Mouse (Mus musculus) lung, embryonic 15.5 days (tissue): Measurements from ENCODE around the gene Dpp6. TPM values are rescaled to one million over a fixed set of nuclear protein-coding genes. Genes with fewer than 3 reads are reported as not detected.

Experiments used
- ATAC-seq: fragments of 200-750 bp; cut with Nextera tagmentation; 2 replicates; pipeline ENCODE4 v1.8.0; 2017; ENCODE audit warnings: moderate number of reproducible peaks, borderline replicate concordance; ENCODE audit not compliant: low FRiP score, low TSS enrichment; ENCODE audit errors: extremely low read depth
- H3K27ac ChIP-seq: fragments of 300-500 bp; sonication (generic); 2 replicates; pipeline ENCODE4 v1.5.1; 2015; ENCODE audit warnings: moderate library complexity, mild to moderate bottlenecking, inconsistent platforms
- H3K27me3 ChIP-seq: fragments of 300-500 bp; sonication (generic); 2 replicates; pipeline ENCODE4 v1.6.1; 2015; ENCODE audit warnings: inconsistent platforms
- H3K36me3 ChIP-seq: fragments of 300-500 bp; sonication (generic); 2 replicates; pipeline ENCODE4 v1.6.1; 2015; ENCODE audit warnings: inconsistent platforms
- H3K4me1 ChIP-seq: fragments of 300-500 bp; sonication (generic); 2 replicates; pipeline ENCODE4 v1.6.1; 2015; ENCODE audit warnings: inconsistent platforms
- H3K4me2 ChIP-seq: fragments of 300-500 bp; sonication (generic); 2 replicates; pipeline ENCODE4 v1.6.1; 2015; ENCODE audit warnings: inconsistent platforms, mild to moderate bottlenecking, moderate library complexity
- H3K4me3 ChIP-seq: fragments of 300-500 bp; sonication (generic); 2 replicates; pipeline ENCODE4 v1.5.1; 2015; ENCODE audit warnings: mild to moderate bottlenecking, inconsistent platforms
- H3K9ac ChIP-seq: fragments of 300-500 bp; sonication (generic); 2 replicates; pipeline ENCODE4 v1.6.1; 2015; ENCODE audit warnings: inconsistent platforms
- H3K9me3 ChIP-seq: fragments of 300-500 bp; sonication (generic); 2 replicates; pipeline ENCODE4 v1.6.1; 2016; ENCODE audit warnings: inconsistent platforms
- WGBS: fragments of 180-500 bp; shearing (Covaris S2); methylation state at CpG from one replicate; pipeline ENCODE4 v1.1.7; 2015; 5-methylcytosine and 5-hydroxymethylcytosine counted together
- polyA plus RNA-seq: library from polyadenylated mRNA; unstranded; fragments of >200 nt; fragmentation: Nextera tagmentation; extraction: Ambion mirVana; gene quantifications from 2 replicates; pipeline ENCODE4 v1.2.1, GENCODE M21; 2015

The Dpp6 gene
- polyA plus RNA-seq, 1 experiment from 2014 or later, result 0.55 TPM

GRCm38 (mm10) chr5:27037796-27038195, 220.8 kb downstream of the Dpp6 start:
- 60% methylated on average over 5 of the region's 5 CpGs for WGBS
- no peak overlapping the region for H3K4me3 ChIP-seq
- no peaks in the 10 kb centered on the region for H3K36me3 ChIP-seq
- no peaks in the 10 kb centered on the region for H3K9me3 ChIP-seq
- H3K9ac ChIP-seq, result no peak overlapping the region
- H3K4me1 ChIP-seq, result no peaks in the 10 kb centered on the region
- no peak overlapping the region for H3K27ac ChIP-seq
- no peaks in the 10 kb centered on the region for H3K27me3 ChIP-seq
- ATAC-seq, result no peak
- no peak overlapping the region for H3K4me2 ChIP-seq

DNA sequence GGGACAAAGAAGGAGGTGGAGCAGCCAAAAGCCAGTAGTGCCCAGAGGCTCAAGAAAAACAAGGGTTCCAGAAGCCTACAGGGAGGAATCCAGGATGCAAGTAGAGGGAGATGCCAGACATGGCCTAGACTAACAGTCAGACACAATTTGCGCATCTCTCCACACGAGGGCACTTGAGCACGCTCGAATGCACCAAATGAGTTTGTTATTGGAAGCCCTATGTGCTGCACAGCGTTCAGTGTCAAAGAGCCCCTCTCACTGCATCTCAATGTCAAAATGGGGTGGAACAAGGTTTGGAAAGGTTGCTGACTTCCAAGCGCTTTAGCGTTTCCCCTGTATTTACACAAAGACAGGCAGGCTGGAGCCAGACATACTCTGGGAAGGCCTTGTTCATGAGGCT, 231.2 kb downstream of the Dpp6 start:
- no peaks in the 10 kb centered on the region for H3K9me3 ChIP-seq
- WGBS, result 16% methylated on average over 7 of the region's 7 CpGs
- no peak overlapping the region for H3K4me2 ChIP-seq
- no peak for ATAC-seq
- no peak overlapping the region for H3K9ac ChIP-seq
- H3K27me3 ChIP-seq, result peaks cover 30% of the 10 kb centered on the region
- H3K27ac ChIP-seq, result no peak overlapping the region
- H3K4me3 ChIP-seq, result no peak overlapping the region
- no peaks in the 10 kb centered on the region for H3K36me3 ChIP-seq
- H3K4me1 ChIP-seq, result no peaks in the 10 kb centered on the region

- Histone ChIP-seq H3K4me3 (peak overlapping the region; percentile 13; the same call in 1 of the 2 replicates), H3K27ac (no peak overlapping the region)
- WGBS, result 5% methylated on average over 9 of the region's 9 CpGs
Observed at GRCm38 (mm10) chr5:27048926-27049325, 231.9 kb downstream of the Dpp6 start.

DNA sequence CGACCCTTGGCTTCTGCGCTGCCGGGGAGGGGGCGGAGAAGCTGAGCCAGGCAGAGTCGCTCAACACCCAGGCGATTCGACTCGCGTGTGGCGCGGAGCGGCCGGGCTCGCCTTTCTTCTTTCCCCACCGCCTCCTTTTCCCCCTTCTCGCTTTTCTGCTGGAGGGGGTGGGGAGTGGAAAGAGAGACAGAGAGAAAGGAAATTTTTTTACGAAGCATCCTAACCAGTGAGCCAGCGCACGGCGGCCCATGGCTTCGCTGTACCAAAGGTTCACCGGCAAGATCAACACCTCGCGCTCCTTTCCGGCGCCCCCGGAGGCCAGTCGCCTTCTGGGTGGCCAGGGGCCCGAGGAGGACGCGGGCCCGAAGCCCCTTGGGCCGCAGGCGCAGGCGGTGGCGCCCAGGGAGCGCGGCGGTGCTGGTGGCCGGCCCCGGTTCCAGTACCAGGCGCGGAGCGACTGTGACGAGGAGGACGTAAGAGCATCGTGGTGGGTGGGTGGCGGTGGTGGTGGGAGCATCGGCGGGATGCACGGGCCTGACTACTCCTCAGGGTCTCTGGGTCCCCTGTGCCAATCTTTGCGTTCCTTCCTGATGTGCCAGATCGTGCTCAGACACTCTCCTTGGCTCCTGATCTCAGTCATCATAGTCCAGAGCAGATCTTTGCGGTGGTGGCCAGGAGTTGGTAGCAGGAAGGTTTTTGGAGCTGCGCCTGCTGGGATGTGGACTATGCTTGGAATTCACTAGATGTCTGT, 232.5 kb downstream of the Dpp6 start:
- Histone ChIP-seq H3K27ac (no peak overlapping the region), H3K27me3 (peaks cover 30% of the 10 kb centered on the region), H3K4me2 (peak overlapping the region; percentile 44), H3K9me3 (no peaks in the 10 kb centered on the region), H3K36me3 (no peaks in the 10 kb centered on the region), H3K9ac (no peak overlapping the region), H3K4me1 (no peaks in the 10 kb centered on the region), H3K4me3 (peak overlapping the region; percentile 13; the same call in 1 of the 2 replicates)
- WGBS, result 1% methylated on average over 54 of the region's 55 CpGs
- no peak for ATAC-seq

More at GRCm38 (mm10) chr5:27048926-27049325, 231.9 kb downstream of the Dpp6 start:
- no peak for ATAC-seq
- no peak overlapping the region for H3K9ac ChIP-seq
- H3K4me1 ChIP-seq, result no peaks in the 10 kb centered on the region
- H3K36me3 ChIP-seq, result no peaks in the 10 kb centered on the region
- H3K4me2 ChIP-seq, result peak overlapping the region; percentile 44
- H3K27me3 ChIP-seq, result peaks cover 30% of the 10 kb centered on the region
- no peaks in the 10 kb centered on the region for H3K9me3 ChIP-seq

DNA sequence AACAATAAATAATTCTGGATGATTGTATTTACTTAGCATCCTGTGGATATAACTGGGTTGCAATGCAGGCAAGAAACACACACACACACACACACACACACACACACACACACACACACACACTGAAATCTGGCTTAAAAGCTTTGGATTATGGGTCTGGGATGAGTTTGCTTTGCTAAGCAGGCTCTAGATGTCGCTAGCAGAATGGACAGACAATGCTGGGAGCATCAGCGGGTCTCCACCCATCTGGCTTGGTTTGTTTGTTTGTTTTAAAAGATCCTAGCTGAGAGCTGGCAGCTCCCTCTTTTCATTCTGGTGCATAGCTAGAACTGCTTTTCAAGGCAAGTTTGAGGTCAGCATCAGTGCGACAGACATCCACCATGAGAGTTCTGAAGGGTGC, 234.2 kb downstream of the Dpp6 start:
- H3K4me2 ChIP-seq, result no peak overlapping the region
- no peak overlapping the region for H3K27ac ChIP-seq
- WGBS, result 25% methylated on average over 3 of the region's 3 CpGs
- H3K9me3 ChIP-seq, result no peaks in the 10 kb centered on the region
- no peaks in the 10 kb centered on the region for H3K36me3 ChIP-seq
- no peak overlapping the region for H3K9ac ChIP-seq
- no peaks in the 10 kb centered on the region for H3K4me1 ChIP-seq
- H3K27me3 ChIP-seq, result peaks cover 30% of the 10 kb centered on the region
- no peak for ATAC-seq
- H3K4me3 ChIP-seq, result no peak overlapping the region

GRCm38 (mm10) chr5:27052441-27052840, 235.4 kb downstream of the Dpp6 start:
- H3K9ac ChIP-seq, result no peak overlapping the region
- H3K9me3 ChIP-seq, result no peaks in the 10 kb centered on the region
- no peaks in the 10 kb centered on the region for H3K36me3 ChIP-seq
- H3K4me2 ChIP-seq, result no peak overlapping the region
- H3K27ac ChIP-seq, result no peak overlapping the region
- H3K4me1 ChIP-seq, result no peaks in the 10 kb centered on the region
- WGBS, result 22% methylated on average over 1 of the region's 2 CpGs
- no peak overlapping the region for H3K4me3 ChIP-seq
- peaks cover 30% of the 10 kb centered on the region for H3K27me3 ChIP-seq
- no peak for ATAC-seq

- H3K27me3 ChIP-seq, result no peaks in the 10 kb centered on the region
- WGBS, result 48% methylated on average over 5 of the region's 5 CpGs
- H3K36me3 ChIP-seq, result no peaks in the 10 kb centered on the region
- ATAC-seq, result no peak
- H3K27ac ChIP-seq, result no peak overlapping the region
- no peak overlapping the region for H3K9ac ChIP-seq
- no peaks in the 10 kb centered on the region for H3K9me3 ChIP-seq
- no peak overlapping the region for H3K4me2 ChIP-seq
- H3K4me3 ChIP-seq, result no peak overlapping the region
- H3K4me1 ChIP-seq, result no peaks in the 10 kb centered on the region
Observed at GRCm38 (mm10) chr5:27056436-27056835, 239.4 kb downstream of the Dpp6 start.

DNA sequence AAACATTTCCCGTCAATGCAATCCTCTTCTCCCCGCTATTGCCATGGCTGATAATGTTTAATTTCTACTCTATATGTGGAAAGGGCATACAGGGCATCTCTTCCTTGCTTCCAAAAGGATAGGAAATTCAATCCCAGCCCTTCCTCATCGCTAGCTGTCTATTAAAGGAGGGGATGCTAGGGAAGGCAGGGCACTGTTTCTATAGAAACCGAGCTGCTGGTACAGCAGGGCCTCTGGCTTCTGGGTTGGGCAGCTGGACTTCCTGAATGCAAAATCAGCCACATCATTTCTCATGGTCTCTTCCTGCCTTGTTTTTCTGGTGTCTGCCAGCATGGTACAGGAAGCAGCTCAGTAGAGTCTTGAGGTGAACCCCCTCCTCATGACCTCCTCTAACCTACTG, 243.1 kb downstream of the Dpp6 start:
- Histone ChIP-seq H3K27me3 (no peaks in the 10 kb centered on the region), H3K9ac (no peak overlapping the region), H3K4me1 (no peaks in the 10 kb centered on the region), H3K4me2 (no peak overlapping the region), H3K9me3 (no peaks in the 10 kb centered on the region), H3K36me3 (no peaks in the 10 kb centered on the region), H3K4me3 (no peak overlapping the region), H3K27ac (no peak overlapping the region)
- no peak for ATAC-seq
- 73% methylated on average over 4 of the region's 4 CpGs for WGBS

GRCm38 (mm10) chr5:27063871-27064270, 246.9 kb downstream of the Dpp6 start:
- no peak overlapping the region for H3K27ac ChIP-seq
- H3K27me3 ChIP-seq, result no peaks in the 10 kb centered on the region
- ATAC-seq, result no peak
- no peaks in the 10 kb centered on the region for H3K36me3 ChIP-seq
- H3K9me3 ChIP-seq, result no peaks in the 10 kb centered on the region
- H3K4me1 ChIP-seq, result no peaks in the 10 kb centered on the region
- H3K4me2 ChIP-seq, result no peak overlapping the region
- H3K9ac ChIP-seq, result no peak overlapping the region
- WGBS, result 59% methylated on average over 1 of the region's 1 CpGs
- H3K4me3 ChIP-seq, result no peak overlapping the region

- no peak overlapping the region for H3K4me2 ChIP-seq
- no peaks in the 10 kb centered on the region for H3K27me3 ChIP-seq
- H3K9me3 ChIP-seq, result no peaks in the 10 kb centered on the region
- no peaks in the 10 kb centered on the region for H3K36me3 ChIP-seq
- no peak for ATAC-seq
- H3K9ac ChIP-seq, result no peak overlapping the region
- WGBS, result 54% methylated on average over 4 of the region's 4 CpGs
- no peak overlapping the region for H3K27ac ChIP-seq
- no peaks in the 10 kb centered on the region for H3K4me1 ChIP-seq
- H3K4me3 ChIP-seq, result no peak overlapping the region
Observed at GRCm38 (mm10) chr5:27066837-27067236, 249.8 kb downstream of the Dpp6 start.

DNA sequence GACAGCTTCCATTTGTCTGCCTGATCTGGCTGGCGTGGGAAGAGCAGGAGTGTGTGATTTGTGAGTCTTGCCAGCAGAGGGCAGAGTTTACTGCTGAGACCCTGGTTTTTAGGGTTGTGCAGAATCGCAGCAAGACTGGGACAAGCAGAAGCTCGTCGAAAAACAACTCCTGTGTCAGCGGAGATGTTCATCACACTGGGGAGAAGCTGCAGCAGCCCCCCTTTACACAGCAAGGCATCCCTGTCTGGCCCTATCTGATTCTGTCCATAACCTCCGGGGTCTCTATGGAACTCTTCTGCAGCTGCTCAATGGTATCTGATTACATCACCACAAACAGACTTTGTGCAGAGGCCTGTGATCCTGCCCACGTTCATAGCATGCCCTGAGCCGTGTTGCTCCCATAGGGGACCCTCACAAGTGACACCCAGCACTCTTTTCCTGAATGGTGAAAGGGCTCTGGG, 258.2 kb downstream of the Dpp6 start:
- Histone ChIP-seq H3K9me3 (no peaks in the 10 kb centered on the region), H3K36me3 (no peaks in the 10 kb centered on the region), H3K4me2 (no peak overlapping the region), H3K4me3 (no peak overlapping the region), H3K27me3 (no peaks in the 10 kb centered on the region), H3K4me1 (no peaks in the 10 kb centered on the region), H3K9ac (no peak overlapping the region), H3K27ac (no peak overlapping the region)
- no peak for ATAC-seq
- WGBS, result 14% methylated on average over 8 of the region's 8 CpGs

GRCm38 (mm10) chr5:27076046-27076445, 259.0 kb downstream of the Dpp6 start:
- Histone ChIP-seq H3K4me1 (no peaks in the 10 kb centered on the region), H3K36me3 (no peaks in the 10 kb centered on the region), H3K4me2 (no peak overlapping the region), H3K4me3 (no peak overlapping the region), H3K9ac (no peak overlapping the region), H3K9me3 (no peaks in the 10 kb centered on the region), H3K27ac (no peak overlapping the region), H3K27me3 (no peaks in the 10 kb centered on the region)
- no peak for ATAC-seq
- 32% methylated on average over 1 of the region's 1 CpGs for WGBS
